Mouse (Mus musculus) kidney, adult 2 months (tissue): Measurements from ENCODE around the gene Was.

Experiments used
- CTCF ChIP-seq: fragments of 200-500 bp; conservative IDR thresholded peaks from 2 replicates; pipeline ENCODE4 v1.5.1; 2011; ENCODE audit warnings: low read depth, mild to moderate bottlenecking, control low read depth, low read length, moderate library complexity, mixed read lengths; ENCODE audit not compliant: insufficient read depth, insufficient read length
- POLR2A ChIP-seq: fragments of 200-500 bp; IDR thresholded peaks from one replicate; pipeline ENCODE4 v1.6.1; 2011; ENCODE audit warnings: low read depth, low read length, control low read depth

- TF ChIP-seq CTCF (no peak), POLR2A (no peak)
These were observed 33.6 kb upstream of the Was start for GRCm38 (mm10) chrX:8123821-8124470.
